7 mouse cellular contexts compared by ENCODE assay signal in genomic region chrX:139870300-139870711, GRCm38 (mm10). TPM values are rescaled to one million over a fixed set of nuclear protein-coding genes. Genes with fewer than 3 reads are reported as not detected.
A peak's percentile ranks its signal among the peaks of the same experiment; 100 is the strongest.
DNase-seq lines count a peak whose midpoint lies in the region; ATAC-seq and TF ChIP-seq lines count a peak whose summit lies in the region.

No protein-coding gene starts in this region.

- H3K9ac ChIP-seq in forebrain, embryonic 15.5 days (replicated peaks) = peak overlapping the region; percentile 56; the same call in 1 of the 2 replicates
- H3K9ac ChIP-seq in limb, embryonic 14.5 days (ENCODE audit: low read depth, low read length, severe bottlenecking) = peak overlapping the region; percentile 63
- peak overlapping the region; percentile 52; the same call in 1 of the 2 replicates for H3K9ac ChIP-seq in midbrain, embryonic 15.5 days

- TF ChIP-seq POLR2A in brain, embryonic 14.5 days (IDR thresholded peaks at IDR 0.05; ENCODE audit: borderline replicate concordance, extremely low read depth, insufficient read depth, insufficient read length, poor library complexity, severe bottlenecking) = no peak
- TF ChIP-seq POLR2A in limb, embryonic 14.5 days (IDR thresholded peaks at IDR 0.05; ENCODE audit: borderline replicate concordance, extremely low read depth, insufficient read depth, insufficient read length) = no peak

- H3K4me2 ChIP-seq in forebrain, embryonic 15.5 days (replicated peaks) = peak overlapping the region; percentile 83
- peak overlapping the region; percentile 54 for H3K4me2 ChIP-seq in limb, embryonic 14.5 days (replicated peaks; ENCODE audit: low read depth, low read length, severe bottlenecking)
- H3K4me2 ChIP-seq in midbrain, embryonic 15.5 days = peak overlapping the region; percentile 71

- H3K9me3 ChIP-seq in forebrain, embryonic 15.5 days = no peaks in the 10 kb centered on the region
- peaks cover 5% of the 10 kb centered on the region; the same call in 1 of the 2 replicates for H3K9me3 ChIP-seq in hindbrain, embryonic 10.5 days
- no peaks in the 10 kb centered on the region for H3K9me3 ChIP-seq in limb, embryonic 14.5 days (ENCODE audit: control insufficient read depth, low read length)
- no peaks in the 10 kb centered on the region for H3K9me3 ChIP-seq in midbrain, embryonic 15.5 days

- TF ChIP-seq CTCF in brain, embryonic 14.5 days (IDR thresholded peaks at IDR 0.05; ENCODE audit: borderline replicate concordance, extremely low read depth, insufficient read depth, insufficient read length) = no peak

- peak; percentile 73 for DNase-seq in NIH3T3 (ENCODE audit: low read depth)
- peak; percentile 61 for DNase-seq in brain, embryonic 14.5 days (ENCODE audit: low read depth)
- DNase-seq in hindbrain, embryonic 10.5 days (ENCODE audit: low spot score) = peak; percentile 12
- DNase-seq in limb, embryonic 14.5 days (ENCODE audit: low spot score) = peak; percentile 47
- DNase-seq in spleen, postnatal 14 days (ENCODE audit: low spot score in 2 of 2) = no peak

- H3K27me3 ChIP-seq in forebrain, embryonic 15.5 days = no peaks in the 10 kb centered on the region
- peaks cover 56% of the 10 kb centered on the region for H3K27me3 ChIP-seq in hindbrain, embryonic 10.5 days (ENCODE audit: insufficient read depth, poor library complexity, severe bottlenecking)
- H3K27me3 ChIP-seq in limb, embryonic 14.5 days (ENCODE audit: control insufficient read depth, insufficient read depth, low read length) = no peaks in the 10 kb centered on the region
- peaks cover 7% of the 10 kb centered on the region; the same call in 1 of the 2 replicates for H3K27me3 ChIP-seq in midbrain, embryonic 15.5 days (replicated peaks)

- no peak overlapping the region for H3K27ac ChIP-seq in forebrain, embryonic 15.5 days (replicated peaks)
- no peak overlapping the region for H3K27ac ChIP-seq in hindbrain, embryonic 10.5 days
- no peak overlapping the region for H3K27ac ChIP-seq in limb, embryonic 14.5 days (replicated peaks; ENCODE audit: low read depth, low read length)
- no peak overlapping the region for H3K27ac ChIP-seq in midbrain, embryonic 15.5 days

- WGBS in forebrain, embryonic 15.5 days = 19% methylated on average over 15 of the region's 15 CpGs
- WGBS in hindbrain, embryonic 10.5 days = 14% methylated on average over 15 of the region's 15 CpGs
- WGBS in limb, embryonic 14.5 days = 16% methylated on average over 15 of the region's 15 CpGs
- 20% methylated on average over 15 of the region's 15 CpGs for WGBS in midbrain, embryonic 15.5 days

- H3K36me3 ChIP-seq in forebrain, embryonic 15.5 days = no peaks in the 10 kb centered on the region
- H3K36me3 ChIP-seq in hindbrain, embryonic 10.5 days = no peaks in the 10 kb centered on the region
- no peaks in the 10 kb centered on the region for H3K36me3 ChIP-seq in limb, embryonic 14.5 days (ENCODE audit: control insufficient read depth, insufficient read depth, low read length)
- H3K36me3 ChIP-seq in midbrain, embryonic 15.5 days (replicated peaks) = no peaks in the 10 kb centered on the region

- peak; percentile 16; the same call in 1 of the 2 replicates for ATAC-seq in forebrain, embryonic 15.5 days (replicated peaks)
- ATAC-seq in limb, embryonic 14.5 days (ENCODE audit: low FRiP score, low read depth) = peak; percentile 44; the same call in 1 of the 2 replicates
- ATAC-seq in midbrain, embryonic 15.5 days (replicated peaks) = peak; percentile 57

- peak overlapping the region; percentile 52 for H3K4me3 ChIP-seq in forebrain, embryonic 15.5 days
- H3K4me3 ChIP-seq in hindbrain, embryonic 10.5 days = peak overlapping the region; percentile 67
- H3K4me3 ChIP-seq in limb, embryonic 14.5 days (replicated peaks; ENCODE audit: low read length) = peak overlapping the region; percentile 57
- peak overlapping the region; percentile 52 for H3K4me3 ChIP-seq in midbrain, embryonic 15.5 days

- no peaks in the 10 kb centered on the region for H3K4me1 ChIP-seq in forebrain, embryonic 15.5 days
- H3K4me1 ChIP-seq in hindbrain, embryonic 10.5 days (replicated peaks) = no peaks in the 10 kb centered on the region
- no peaks in the 10 kb centered on the region; the same call in 1 of the 2 replicates for H3K4me1 ChIP-seq in limb, embryonic 14.5 days (ENCODE audit: control insufficient read depth, insufficient read depth, low read length)
- H3K4me1 ChIP-seq in midbrain, embryonic 15.5 days = no peaks in the 10 kb centered on the region

RNA-seq across cellular contexts. Expression of gene Morc4, which starts 1.2 kb away (rescaled TPM):
- polyA plus RNA-seq in brain, embryonic 14.5 days (2012; rRNA removed) = 4.5 and 5.8 TPM in 2 replicates
- 2.5 and 2.8 TPM in 2 replicates for polyA plus RNA-seq in forebrain, embryonic 15.5 days (2015; fragmentation: Nextera tagmentation; extraction: Ambion mirVana)
- 5.8 and 6.0 TPM in 2 replicates for polyA plus RNA-seq in hindbrain, embryonic 10.5 days (2016; fragmentation: Nextera tagmentation; extraction: Ambion mirVana)
- 19.4 and 21.8 TPM in 2 replicates for polyA plus RNA-seq in limb, embryonic 14.5 days (2012; rRNA removed)
- 24.0 and 31.0 TPM in 2 replicates for polyA plus RNA-seq in limb, embryonic 14.5 days (2014; fragmentation: Nextera tagmentation; extraction: Ambion mirVana)
- 3.9 and 4.9 TPM in 2 replicates for polyA plus RNA-seq in midbrain, embryonic 15.5 days (2015; fragmentation: Nextera tagmentation; extraction: Ambion mirVana)

Comparison
In these comparisons a context has a peak if more than half of its experiments do, and no peak if none do; other contexts are left out.
1. DNase-seq: peak in NIH3T3 (single experiment), brain, embryonic 14.5 days (single experiment), hindbrain, embryonic 10.5 days (single experiment) and limb, embryonic 14.5 days (single experiment); none in spleen, postnatal 14 days (0 of 2).
2. Peak in every context shown above with its lines, with median percentiles within 50 percentile points of each other: ATAC-seq, H3K4me2 ChIP-seq, H3K4me3 ChIP-seq and H3K9ac ChIP-seq.